Mouse (Mus musculus): Measurements from ENCODE around the gene Tmem235.

DNA sequence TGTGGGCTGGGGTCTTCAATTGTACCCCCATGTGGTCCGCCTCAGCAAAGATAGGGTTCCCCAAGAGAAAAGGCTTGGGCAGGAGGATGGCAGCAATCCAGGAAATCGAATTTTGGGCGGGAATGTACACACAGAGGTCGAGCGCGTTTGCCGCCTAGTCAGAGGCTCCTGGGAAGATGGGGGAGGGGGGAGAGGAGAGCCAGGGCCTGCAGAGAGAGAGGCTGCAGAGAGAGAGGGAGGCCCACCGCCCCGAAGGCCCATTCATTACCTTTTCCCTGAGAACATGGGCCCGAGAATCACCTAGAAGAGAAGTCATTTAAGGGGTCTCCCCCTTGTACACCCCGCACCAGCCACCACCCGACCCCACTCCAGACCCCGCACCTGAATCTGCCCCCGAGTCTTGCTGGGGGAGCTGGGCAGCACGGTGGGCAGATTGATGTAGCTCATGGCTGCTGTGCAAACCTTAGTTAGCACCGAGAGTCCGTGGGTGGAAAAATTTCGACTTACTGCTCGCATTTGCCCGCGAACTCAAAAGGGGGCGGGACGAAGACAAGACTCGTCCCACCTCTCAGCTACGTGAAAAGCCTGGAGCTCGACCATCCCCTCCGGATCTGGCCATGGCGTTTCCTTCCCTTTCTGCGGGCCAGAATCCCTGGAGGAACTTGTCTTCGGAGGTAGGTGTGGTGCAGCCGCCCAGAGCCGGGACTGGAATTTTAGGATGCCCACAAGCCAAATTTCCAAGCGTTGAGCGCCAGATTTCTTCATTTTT, 35.0 kb upstream of the Tmem235 start, which contains the start of the genes Afmid and Tk1:
- no peak for TF ChIP-seq MYOD1 (IDR thresholded peaks at IDR 0.05; ENCODE audit: control insufficient read depth in 1 of 3, insufficient read length in 2 of 3, low read depth in 2 of 3)
- no peak for TF ChIP-seq MYOG (IDR thresholded peaks at IDR 0.05; ENCODE audit: control insufficient read depth in 1 of 3, insufficient read depth in 1 of 3, insufficient read length in 2 of 3, low read depth in 2 of 3)
- no peak for TF ChIP-seq CEBPB (IDR thresholded peaks at IDR 0.05; ENCODE audit: insufficient read depth, poor library complexity, severe bottlenecking)
- TF ChIP-seq POLR2A (IDR thresholded peaks at IDR 0.05; ENCODE audit: insufficient read length, low read depth): peak; percentile 54
- no peak for TF ChIP-seq USF1 (IDR thresholded peaks at IDR 0.05; ENCODE audit: low read depth)
- no peak for TF ChIP-seq TCF12 (IDR thresholded peaks at IDR 0.05; ENCODE audit: insufficient read depth, poor library complexity, severe bottlenecking)
- peak; percentile 61 for TF ChIP-seq POLR2AphosphoS2 (IDR thresholded peaks at IDR 0.05; ENCODE audit: insufficient read length, low read depth)
- no peak for TF ChIP-seq REST (IDR thresholded peaks at IDR 0.05; ENCODE audit: insufficient read depth, insufficient read length)
- TF ChIP-seq MAX (IDR thresholded peaks at IDR 0.05; ENCODE audit: low read depth): no peak
- TF ChIP-seq TCF3 (IDR thresholded peaks at IDR 0.05; ENCODE audit: insufficient read length, low read depth): no peak
- peak; percentile 1 for TF ChIP-seq SRF (IDR thresholded peaks at IDR 0.05; ENCODE audit: control insufficient read depth, insufficient read length, low read depth)

Measured in myocyte (in vitro differentiated cells).